Mouse (Mus musculus) induced T-regulatory cell, adult 2 months (primary cell): Measurements from ENCODE around the gene Abi1.
"Not testable (repeated sequence)": the region's sequence is repeated elsewhere in the genome, so short reads cannot be mapped to it uniquely, and the experiment has no call there.

ENCODE experiments used
- DNase-seq: peaks from one replicate; pipeline ENCODE4 v3.0.0-alpha.2; 2012; ENCODE audit warnings: low read depth

The Abi1 gene

GRCm38 (mm10) chr2:22961681-22962080 is 78.4 kb downstream of the Abi1 start:
- DNase-seq: no peak

- peak; percentile 46 for DNase-seq
These were observed 82.6 kb downstream of the Abi1 start for GRCm38 (mm10) chr2:22957415-22957814.

GRCm38 (mm10) chr2:22955914-22956313 is 84.1 kb downstream of the Abi1 start:
- no peak for DNase-seq

GRCm38 (mm10) chr2:22954278-22954677 is 85.8 kb downstream of the Abi1 start:
- no peak for DNase-seq

GRCm38 (mm10) chr2:22949956-22950355 is 90.1 kb downstream of the Abi1 start:
- no peak for DNase-seq

GRCm38 (mm10) chr2:22933556-22933955 is 106.5 kb downstream of the Abi1 start:
- no peak for DNase-seq

GRCm38 (mm10) chr2:22928259-22928658 is 111.8 kb downstream of the Abi1 start:
- DNase-seq: no peak

GRCm38 (mm10) chr2:22925911-22926310 is 114.1 kb downstream of the Abi1 start:
- DNase-seq: not testable (repeated sequence)

- DNase-seq: no peak
These were observed 121.4 kb downstream of the Abi1 start for GRCm38 (mm10) chr2:22918651-22919050.

GRCm38 (mm10) chr2:22914421-22914820 is 125.6 kb downstream of the Abi1 start:
- no peak for DNase-seq

- DNase-seq: no peak
These were observed 136.1 kb downstream of the Abi1 start for GRCm38 (mm10) chr2:22903947-22904346.

GRCm38 (mm10) chr2:22895282-22896273 is 144.5 kb downstream of the Abi1 start, which contains the start of gene Pdss1:
Gene Pdss1, plus strand, starts transcription at chr2:22895522.
- DNase-seq: peak; percentile 91

- no peak for DNase-seq
These were observed 145.1 kb downstream of the Abi1 start for GRCm38 (mm10) chr2:22894932-22895281.
